Mouse (Mus musculus) v-Abl transformed pro-B cells (cell line): Measurements from ENCODE around the gene Rmi1.
"Not testable (repeated sequence)": the region's sequence is repeated elsewhere in the genome, so short reads cannot be mapped to it uniquely, and the experiment has no call there.

Source experiments
- in situ Hi-C, 2 experiments: fragments of 400-800 bp; cut with MboI; formaldehyde crosslinking; loops; one replicate each; pipeline ENCODE4 v1.15.1; 2025; ENCODE audit not compliant: unreplicated experiment in 2 of 2

Gene Rmi1

DNA sequence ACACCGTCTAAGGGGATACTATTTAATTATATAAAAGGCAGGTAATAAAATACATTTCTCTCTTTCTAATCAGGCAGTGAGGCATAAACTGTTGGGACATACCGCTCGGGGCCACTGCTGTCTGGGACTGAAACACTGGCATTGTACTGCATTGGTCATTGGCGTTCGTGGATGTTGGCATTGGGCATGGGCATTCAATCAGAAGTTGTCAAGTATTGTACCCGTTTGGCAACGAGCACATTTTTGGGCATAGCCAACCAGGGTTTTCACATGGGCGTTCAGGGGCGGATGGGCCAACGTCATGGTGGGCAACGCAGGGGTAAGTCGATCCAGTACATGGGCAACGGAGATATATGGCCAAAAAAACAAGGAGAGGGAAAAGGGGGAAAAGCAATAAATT is 4.4 kb upstream of the Rmi1 start:
- in situ Hi-C loops: loop anchor here (10.0 to 25.0 kb wide), 3 partner anchors 47 to 1417 kb away; partner anchors contain the start of gene Tut7 (in 1 of the 2)

DNA sequence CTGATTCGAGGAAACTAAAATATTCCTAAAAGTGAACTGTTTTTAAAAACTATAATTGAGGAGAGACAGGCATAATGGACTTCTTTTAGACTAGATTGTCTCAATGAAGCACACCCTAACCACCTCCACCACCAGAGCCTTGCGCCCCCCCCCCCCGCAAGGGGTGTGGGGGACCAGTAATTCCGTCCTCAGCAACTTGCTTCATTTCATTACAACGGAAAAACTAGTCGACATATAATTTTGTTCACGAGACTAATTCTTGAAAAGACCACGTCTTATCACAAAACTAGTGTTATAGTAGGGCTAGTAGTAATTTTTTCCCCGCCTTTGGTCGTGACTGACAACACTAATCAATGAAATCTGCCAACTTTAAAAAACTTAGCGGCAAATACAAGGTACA is 1.5 kb upstream of the Rmi1 start:
- in situ Hi-C loops: no loop called here

DNA sequence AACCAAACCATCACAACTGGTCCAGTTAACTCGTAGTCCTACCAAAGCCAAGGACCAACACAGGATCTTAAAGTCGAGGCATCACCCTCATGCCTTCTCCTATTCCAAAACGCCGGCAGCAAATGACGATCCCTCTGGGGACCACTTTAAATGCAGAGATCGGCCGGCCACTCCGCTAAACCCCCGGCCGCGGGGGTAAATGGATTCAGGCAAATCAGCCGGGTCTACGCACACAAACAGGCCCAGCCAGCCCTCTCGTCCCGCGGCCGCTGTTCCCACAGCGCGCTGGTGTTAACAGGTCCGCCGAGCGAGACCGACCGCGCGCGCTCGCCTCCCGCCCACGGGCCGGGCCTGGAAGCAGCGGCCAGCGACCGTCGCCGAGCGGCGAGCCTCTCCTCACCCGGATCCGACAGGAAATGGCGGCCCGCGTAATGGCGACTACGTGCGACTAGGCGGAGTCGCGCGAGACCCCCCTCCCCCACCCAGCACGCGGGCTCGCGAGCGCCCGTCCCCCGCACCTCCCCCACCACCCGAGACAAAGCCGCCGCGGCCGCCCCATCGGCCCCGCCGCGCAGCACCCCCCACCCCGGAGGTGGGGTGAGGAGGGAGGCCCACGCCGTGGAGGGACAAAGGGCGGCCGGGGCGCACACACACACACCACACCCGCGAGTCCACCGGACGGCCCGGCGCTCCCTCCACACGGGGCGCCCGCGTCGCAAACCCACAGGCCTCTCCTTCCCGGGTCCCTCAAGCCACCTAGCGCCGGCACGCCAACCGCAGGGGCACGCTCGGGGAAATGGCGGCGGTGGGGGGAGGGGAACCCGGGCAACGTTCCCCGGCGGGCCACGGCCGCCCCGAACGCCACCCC is 679 bp upstream of the Rmi1 start:
- in situ Hi-C loops: no loop called here

DNA sequence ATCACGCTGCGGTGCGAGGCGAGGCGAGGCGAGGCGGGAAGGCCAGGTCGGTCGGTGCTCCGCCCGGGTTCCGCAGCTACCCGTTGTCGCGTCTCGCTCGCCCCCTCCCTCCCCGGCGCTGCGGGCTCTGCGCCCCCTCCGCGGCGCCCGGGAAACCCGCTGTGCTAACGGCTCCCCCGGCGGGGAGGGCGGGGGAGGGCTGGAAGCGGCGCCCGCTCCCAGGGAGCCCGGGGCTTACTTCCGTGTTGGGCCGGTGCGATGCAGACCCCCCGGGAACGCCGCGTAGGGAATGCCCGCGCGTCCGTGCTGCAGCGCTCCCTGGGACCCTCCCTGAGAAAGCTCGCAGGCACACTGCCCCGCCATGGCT is 679 bp downstream of the Rmi1 start:
- in situ Hi-C loops: no loop called here

DNA sequence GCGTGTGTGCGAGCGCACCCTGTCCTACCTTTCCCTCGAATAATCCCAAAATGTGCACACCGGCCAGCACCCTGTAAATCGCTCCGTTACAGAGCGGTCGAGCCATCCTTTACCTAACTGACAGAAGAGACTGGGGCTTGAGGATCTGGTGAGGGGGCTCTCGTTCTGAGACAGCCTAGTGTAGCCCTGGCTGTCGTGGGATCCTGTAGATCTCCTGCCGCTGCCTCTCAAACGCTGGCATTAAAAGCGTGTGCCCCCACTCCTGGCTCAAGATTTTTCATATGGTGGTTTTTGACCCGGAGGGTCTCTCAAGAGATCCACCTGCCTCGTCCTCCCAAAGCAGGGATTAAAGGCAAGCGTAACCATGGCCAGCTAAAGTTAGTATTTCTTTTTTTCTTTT is 1.2 kb downstream of the Rmi1 start, which contains the start of gene Hnrnpk:
TSS of gene Hnrnpk (minus strand) at position 101 of the 400 bp plus-strand sequence.
- in situ Hi-C loops: not testable (repeated sequence)

DNA sequence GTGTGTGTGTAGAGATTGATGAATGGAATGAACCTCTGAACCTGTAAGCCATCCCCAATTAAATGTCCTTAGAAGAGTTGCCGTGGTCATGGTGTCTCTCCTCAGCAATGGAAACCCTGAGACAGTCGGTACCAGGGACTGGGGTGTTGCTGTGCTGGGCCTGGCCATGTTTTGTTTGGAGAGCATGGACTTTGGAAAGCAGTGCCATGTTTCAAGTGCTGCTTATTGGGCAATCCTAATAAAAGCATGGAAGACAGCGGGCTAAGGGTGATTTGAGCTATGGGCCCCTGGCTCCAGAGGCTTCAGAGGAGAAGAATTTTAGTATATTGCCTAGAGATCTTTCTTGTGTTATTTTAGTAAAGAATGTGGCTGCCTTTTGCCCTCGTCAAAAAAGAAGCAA is 9.0 kb downstream of the Rmi1 start:
- in situ Hi-C loops: no loop called here

DNA sequence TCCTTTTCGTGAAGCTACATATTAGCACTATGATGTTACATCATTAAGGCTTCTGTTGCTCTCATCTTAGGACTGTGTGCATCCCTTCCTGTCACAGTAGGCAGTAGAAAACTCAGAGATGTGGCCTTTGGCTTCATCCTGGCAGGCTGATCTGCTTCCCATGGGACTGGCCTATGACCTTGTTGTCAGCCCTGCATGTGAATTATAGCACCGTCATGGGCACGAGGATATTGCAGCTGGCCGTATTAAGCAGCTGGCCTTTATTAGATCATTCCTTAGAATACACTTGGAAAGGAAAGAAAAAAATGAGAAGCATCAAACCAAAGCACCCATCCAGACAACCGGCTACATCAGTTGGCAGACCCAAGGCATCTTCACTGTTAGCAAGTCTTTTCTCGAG is 13.3 kb downstream of the Rmi1 start:
- in situ Hi-C loops: no loop called here

DNA sequence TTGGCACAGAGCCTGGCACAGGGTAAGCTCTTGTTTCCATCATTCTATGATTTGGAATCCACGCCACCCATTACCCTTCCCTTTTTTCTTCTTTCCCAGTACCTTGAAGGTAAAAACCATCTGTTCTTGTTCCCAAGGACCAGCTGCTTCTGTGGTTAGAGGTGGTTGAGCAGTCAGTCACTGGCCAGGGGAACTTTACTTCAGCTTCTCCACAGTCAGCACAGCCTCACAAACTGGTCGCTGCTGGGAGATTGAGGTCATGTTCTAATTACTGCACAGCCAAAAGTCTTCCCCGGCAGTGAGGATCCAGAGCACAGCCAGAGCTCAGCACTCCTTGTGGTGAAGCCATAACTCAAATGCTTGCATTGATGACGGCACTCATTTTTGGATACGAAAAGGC is 13.8 kb downstream of the Rmi1 start:
- in situ Hi-C loops: no loop called here

DNA sequence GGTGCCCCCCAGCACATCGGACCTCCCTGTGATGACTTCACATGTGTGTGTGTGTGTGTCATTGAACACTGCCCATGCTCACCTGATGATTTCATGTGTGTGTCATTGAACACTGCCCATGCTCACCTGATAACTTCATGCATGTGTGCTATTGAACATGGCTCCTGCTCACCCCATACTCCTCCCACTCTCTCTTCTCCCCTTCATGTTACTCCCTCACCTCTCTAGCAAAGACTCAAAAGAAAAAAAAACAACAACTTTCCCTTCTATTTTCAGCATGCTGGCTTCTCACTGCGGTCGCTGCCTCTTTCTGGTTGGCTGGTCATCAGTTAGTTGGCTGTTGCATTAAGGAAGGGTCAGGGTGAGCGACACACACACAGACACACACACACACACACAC is 16.6 kb downstream of the Rmi1 start:
- in situ Hi-C loops: no loop called here

DNA sequence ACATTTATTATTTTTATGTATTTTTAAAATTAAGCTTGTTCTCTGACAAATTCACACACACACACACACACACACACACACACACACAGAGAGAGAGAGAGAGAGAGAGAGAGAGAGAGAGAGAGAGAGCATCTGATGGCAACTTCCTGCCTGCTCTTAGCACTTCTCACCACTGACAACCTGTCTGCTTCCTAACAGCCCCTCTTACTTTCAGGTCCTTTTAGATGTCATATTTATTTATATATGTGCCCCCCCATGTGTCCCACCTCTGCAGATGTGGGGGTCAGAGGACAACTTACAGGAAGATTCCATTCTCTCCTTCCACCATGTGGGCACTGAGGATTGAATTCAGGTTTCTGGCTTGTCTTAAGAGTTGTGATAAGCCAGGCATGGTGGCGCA is 17.2 kb downstream of the Rmi1 start:
- in situ Hi-C loops: no loop called here

DNA sequence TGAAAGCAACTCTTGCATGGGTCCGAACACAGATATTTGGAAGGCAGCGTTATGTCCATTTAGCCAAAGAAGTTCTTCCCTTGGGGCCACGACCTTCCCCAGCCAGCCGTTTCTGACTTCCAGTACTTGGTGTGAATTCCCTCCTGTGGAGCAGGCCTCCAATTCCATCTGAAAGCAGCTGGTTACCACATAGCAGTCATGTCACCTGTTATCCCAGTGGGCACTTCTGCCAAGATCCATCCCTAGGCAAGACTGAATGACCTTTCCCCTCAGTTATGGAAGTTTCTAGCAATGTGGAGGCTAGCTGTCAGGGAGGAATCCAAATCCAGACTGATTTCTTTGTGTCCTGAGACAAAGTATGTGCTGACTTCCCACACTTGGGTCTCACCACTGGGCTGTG is 19.0 kb downstream of the Rmi1 start:
- in situ Hi-C loops: no loop called here

DNA sequence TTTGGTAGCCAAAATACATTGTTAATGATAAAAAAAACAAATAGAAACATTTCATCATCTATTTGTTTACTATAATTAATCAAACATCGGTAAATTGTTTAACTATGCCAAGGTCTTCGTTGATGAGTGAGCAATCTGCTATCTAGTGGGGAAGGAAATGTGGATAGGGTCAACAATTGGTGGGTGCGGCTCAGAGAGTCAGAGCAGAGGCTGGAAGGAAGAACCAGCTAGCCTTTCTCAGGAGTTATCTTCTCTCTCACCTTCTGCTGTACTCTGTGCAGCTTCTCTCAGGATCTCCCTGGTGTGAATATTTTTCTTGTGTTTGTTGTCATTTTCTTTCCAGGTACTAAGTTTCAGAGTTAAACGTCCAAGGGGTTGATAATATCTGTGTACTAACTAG is 20.2 kb downstream of the Rmi1 start:
- in situ Hi-C loops: no loop called here

DNA sequence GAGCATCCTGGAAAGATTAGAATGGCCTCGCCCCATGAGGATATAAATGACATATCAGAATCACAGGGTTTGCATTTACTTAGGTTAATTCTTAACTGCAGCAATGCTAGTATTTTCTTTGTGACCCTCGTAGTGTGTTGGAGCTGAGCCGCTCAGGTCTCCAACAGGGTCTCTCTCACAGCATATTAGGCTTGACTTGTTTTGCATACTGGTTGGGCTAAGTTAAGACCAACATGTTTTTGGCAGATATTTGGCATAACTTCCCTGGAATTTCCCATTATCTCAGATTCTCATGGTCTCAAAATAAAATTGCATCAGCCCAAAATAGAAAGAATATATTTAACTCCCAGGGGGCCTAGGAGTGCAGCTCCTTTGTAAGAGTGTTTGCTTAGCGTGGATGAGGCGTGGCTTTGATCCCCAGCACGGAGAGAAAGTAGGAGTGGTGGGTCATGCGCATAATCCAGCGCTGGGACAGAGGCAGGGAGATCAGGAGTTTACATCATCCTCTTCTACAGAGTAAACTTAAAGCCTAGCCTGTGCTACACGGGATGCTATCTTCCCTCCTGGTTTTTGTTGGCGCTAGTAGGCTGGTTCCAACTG is 21.1 kb downstream of the Rmi1 start:
- in situ Hi-C loops: no loop called here

DNA sequence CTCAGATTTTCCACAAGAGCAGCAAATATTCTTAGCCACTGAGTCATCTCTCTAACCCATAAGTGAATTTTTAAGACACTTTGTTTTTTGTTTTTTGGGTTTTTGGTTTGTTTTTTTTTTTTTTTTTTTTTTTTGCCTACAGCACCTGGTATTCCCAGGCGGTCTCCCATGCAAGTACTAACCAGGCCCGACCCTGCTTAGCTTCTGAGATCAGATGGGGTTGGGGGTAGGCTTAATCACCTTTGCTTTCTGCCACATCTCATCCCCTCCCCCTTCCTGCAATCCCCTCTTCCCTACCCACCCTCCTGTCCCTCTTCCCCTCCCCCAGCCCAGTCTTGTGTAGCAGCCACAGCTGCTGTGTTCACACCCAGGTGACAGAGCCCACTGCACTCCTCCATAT is 37.7 kb downstream of the Rmi1 start:
- in situ Hi-C loops: loop anchor here in 1 of 2 experiments (10.0 kb wide), 1 partner anchor 45 kb away; no protein-coding TSS in a partner anchor

DNA sequence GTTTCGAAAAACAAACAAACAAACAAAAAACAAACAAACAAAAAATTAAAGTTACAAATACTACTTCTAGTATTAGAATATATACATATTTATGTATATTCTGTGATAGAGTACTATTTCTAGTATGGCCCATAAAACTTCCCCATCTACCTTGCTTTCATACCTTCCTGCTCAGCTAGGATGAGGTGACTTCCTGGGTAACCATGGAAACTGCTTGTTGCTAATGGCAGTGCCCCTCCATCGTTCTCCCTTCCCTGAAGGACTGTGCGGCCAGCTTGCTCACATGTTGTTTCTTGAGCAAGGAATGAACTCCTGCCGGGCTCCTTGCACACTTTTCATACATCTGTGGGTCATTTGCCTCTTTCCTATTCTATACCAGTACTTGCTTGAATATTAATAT is 41.3 kb downstream of the Rmi1 start:
- in situ Hi-C loops: loop anchor here in 1 of 2 experiments (10.0 kb wide), 1 partner anchor 49 kb away; no protein-coding TSS in a partner anchor

DNA sequence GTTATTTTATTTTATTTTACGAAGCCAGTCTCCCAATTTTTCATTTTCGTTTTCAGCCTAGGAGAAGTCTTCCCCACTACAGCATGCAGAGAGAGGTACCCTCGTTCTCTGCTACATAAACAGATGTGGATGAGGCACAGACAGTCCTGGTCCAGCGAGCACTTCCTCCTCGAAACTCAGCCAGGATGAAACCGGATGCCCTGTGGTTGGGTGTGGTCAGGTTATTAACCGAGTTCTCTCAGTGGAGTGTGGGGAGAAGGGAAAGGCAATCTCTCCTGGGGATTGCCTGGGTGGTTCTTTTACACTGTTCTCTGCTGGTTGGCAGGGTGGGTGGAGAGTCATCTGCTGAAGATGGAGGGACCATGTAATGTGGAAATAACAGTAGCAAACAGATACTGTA is 41.7 kb downstream of the Rmi1 start:
- in situ Hi-C loops: loop anchor here in 1 of 2 experiments (10.0 kb wide), 1 partner anchor 49 kb away; no protein-coding TSS in a partner anchor

DNA sequence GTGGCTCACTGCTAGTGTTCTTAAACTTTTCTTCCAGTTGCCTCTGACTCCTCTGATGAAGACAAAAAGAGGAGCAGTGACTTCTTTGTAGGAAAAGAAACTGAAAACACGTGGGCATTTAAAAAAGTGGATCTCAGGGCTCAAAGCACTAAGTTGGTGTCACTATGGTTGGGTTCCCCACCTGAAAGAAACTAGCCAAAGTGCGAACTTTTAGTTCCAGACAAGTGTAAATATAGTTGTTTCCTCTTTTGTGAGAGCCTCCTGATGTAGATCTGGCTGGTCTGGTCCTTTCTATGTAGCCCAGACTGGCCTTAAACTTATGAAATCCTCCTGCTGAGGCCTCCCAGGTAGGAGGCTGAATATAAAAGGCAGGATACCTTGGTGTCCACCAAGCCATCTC is 44.5 kb downstream of the Rmi1 start:
- in situ Hi-C loops: loop anchor here in 1 of 2 experiments (10.0 kb wide), 1 partner anchor 52 kb away; no protein-coding TSS in a partner anchor

DNA sequence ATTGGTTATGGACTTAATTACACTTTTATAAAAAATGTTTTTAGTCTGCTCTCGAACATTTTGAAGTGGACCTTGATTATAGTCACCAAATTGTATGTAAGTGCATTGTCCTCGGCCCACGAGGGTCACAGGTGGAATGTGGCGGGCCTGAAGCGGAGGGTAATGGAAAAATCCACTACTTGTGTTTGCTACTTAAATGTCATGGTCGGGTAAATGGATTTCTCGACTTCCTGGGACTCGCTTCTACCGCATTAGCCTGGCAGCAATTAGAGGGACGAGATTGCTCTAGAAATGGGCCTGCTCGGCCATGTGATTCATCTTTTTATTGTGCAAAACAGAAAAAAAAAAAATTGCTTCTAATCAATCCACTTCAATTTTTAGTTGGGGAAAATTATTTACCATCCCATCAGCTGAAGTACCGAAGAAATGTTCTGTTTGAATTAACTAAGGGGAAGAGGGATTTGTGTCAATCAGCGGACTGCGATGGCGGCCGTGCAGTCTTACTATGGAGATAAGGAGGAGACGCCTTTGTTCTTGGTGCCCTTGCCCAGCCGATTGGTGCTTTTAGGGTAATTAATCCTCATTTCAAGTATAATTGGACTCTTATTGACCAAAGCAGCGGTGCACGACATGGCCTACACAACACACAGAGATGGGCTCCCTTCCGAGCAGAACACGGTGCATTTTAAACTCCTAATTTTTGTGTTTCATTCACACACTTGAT is 48.6 kb downstream of the Rmi1 start:
- in situ Hi-C loops: no loop called here

DNA sequence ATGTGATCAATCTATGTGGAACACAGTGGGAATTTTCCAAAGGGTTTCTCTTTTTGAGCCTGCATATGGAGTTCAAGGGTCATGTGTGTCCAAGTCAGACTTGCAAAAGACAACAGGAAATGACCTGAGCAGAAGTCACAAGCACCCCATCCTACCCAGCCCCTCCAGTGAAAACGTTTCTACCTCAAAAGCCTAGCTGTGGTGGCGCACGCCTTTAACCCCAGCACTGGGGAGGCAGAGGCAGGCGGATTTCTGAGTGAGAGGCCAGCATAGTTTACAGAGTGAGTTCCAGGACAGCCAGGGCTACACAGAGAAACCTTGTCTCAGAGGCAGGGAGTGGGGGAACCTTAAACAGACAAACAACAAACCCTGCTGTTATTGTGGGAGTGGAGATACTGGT is 50.2 kb downstream of the Rmi1 start:
- in situ Hi-C loops: no loop called here

DNA sequence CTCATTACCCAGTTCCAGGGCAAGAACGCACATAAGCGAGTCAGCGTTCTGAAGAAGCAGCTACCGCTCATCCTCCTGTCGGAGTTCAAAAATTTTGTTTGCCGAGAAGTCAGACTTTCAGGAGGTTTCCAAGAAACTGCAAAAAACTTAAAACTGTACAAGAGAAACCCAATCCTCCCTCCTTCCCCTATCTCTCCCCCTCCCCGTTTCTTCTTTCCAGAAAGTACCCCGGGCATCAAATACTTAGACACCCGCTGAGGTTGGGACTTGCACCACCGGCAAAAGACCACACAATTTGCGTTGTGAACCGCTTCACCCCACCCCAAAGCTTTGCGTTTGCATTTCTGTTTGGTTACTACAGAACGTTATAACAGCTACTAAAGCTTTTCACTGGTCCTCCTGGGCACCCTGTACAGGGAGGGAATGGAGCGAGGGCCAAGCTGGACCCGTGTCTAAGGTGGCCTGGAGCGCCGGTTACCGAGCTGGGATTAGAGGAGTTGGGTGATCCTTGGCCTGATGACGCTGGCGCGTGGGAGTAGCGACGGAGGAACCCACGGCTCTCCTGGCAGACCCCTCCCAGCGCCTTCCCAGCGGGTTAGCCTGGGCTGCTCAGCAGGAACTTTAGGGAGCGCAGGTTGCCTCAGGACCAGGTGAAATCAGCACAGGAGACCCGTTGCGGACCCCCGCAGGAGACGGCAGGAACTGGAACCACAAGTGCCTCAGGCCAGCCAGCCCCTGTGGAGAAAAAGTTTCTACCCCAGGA is 50.8 kb downstream of the Rmi1 start:
- in situ Hi-C loops: no loop called here

DNA sequence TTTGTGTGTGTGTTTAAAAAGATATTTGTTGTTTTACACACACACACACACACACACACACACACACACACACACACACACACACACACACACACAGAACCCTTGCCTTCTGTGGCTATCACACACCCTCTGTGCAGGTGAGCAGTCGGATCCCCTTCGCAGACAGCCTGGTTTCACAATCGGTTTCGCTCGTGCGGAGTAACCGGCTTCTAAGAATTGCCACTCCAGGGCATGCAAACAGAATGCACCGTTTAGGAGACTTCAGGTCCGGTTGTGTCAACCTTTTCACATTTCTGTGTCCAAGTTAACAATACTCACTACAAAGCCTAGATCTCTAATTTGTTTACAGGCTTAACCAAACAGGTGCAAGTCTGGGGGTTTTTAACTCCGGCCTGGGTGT is 51.5 kb downstream of the Rmi1 start:
- in situ Hi-C loops: no loop called here
